Mouse (Mus musculus): ENCODE data around the gene Ofd1. TPM values are rescaled to one million over a fixed set of nuclear protein-coding genes. Genes with fewer than 3 reads are reported as not detected.

Ofd1 gene
- polyA plus RNA-seq, 1 experiment from 2014 or later: 1.8 TPM

DNA sequence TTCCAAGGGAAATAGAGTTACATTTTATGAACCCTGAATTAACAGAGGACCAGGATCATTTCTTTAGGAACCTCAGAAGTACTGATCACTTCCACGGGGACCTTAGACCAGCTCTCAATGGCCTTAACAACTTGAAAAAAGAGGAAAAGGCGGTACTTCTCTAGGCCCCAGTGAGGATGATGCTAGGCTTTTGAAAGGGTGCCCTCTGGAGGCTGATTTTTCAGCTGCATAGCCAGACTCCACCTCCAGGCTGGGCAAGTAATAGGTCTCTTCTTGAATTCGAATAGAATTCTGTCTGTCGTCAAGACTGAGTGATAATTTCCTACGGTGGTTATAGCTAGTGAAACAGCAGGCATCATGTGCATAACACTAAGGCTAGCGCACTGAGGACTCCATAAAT is 88.7 kb downstream of the Ofd1 start:
- H3K9me3 ChIP-seq (replicated peaks; ENCODE audit: control insufficient read depth, low read length): no peaks in the 10 kb centered on the region
- no peak for ATAC-seq (ENCODE audit: low read depth)

DNA sequence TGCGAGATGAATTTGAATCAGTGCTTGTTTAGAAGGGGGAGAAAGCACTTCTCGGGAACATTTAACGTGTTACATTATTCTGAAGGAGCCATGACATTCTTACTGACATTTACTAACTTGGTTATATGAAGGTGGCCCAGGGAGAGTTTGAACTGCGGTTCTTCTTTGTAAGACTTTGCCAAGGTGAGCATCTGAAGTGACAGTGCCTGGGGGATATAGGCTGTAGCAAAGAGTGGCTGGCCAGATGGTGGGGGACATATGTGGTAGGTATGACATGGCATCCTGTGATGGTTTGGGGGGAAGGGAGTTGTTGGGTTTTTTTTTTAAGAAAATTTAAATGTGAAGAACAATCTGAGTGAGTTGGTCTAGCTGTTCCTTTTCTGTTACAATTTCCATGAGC is 91.9 kb downstream of the Ofd1 start:
- H3K27ac ChIP-seq (ENCODE audit: low read length): no peak overlapping the region
- H3K4me1 ChIP-seq (ENCODE audit: control insufficient read depth, low read depth, low read length): no peaks in the 10 kb centered on the region
- no peaks in the 10 kb centered on the region for H3K9me3 ChIP-seq (replicated peaks; ENCODE audit: control insufficient read depth, low read length)
- no peak overlapping the region for H3K4me2 ChIP-seq (ENCODE audit: low read depth, low read length)
- no peak overlapping the region for H3K9ac ChIP-seq (ENCODE audit: low read depth, low read length)
- ATAC-seq (ENCODE audit: low read depth): no peak
- no peak overlapping the region for H3K4me3 ChIP-seq (ENCODE audit: low read depth, low read length)
- 70% methylated on average over 4 of the region's 4 CpGs for WGBS (ENCODE audit: insufficient replicate concordance)
- H3K36me3 ChIP-seq (ENCODE audit: control insufficient read depth, insufficient read depth): no peaks in the 10 kb centered on the region
- no peaks in the 10 kb centered on the region; the same call in 1 of the 2 replicates for H3K27me3 ChIP-seq (ENCODE audit: control insufficient read depth, insufficient read depth, low read depth, low read length)

More for the DNA sequence above, 88.7 kb downstream of the Ofd1 start:
- H3K4me1 ChIP-seq (ENCODE audit: control insufficient read depth, low read depth, low read length): no peaks in the 10 kb centered on the region
- no peak overlapping the region for H3K4me2 ChIP-seq (ENCODE audit: low read depth, low read length)
- H3K4me3 ChIP-seq (ENCODE audit: low read depth, low read length): no peak overlapping the region
- H3K9ac ChIP-seq (ENCODE audit: low read depth, low read length): no peak overlapping the region
- H3K27ac ChIP-seq (ENCODE audit: low read length): no peak overlapping the region
- no peaks in the 10 kb centered on the region for H3K36me3 ChIP-seq (ENCODE audit: control insufficient read depth, insufficient read depth)
- WGBS (ENCODE audit: insufficient replicate concordance): 18% methylated on average over 6 of the region's 6 CpGs
- no peaks in the 10 kb centered on the region; the same call in 1 of the 2 replicates for H3K27me3 ChIP-seq (ENCODE audit: control insufficient read depth, insufficient read depth, low read depth, low read length)

- H3K27ac ChIP-seq (ENCODE audit: low read length): no peak overlapping the region
- H3K4me3 ChIP-seq (ENCODE audit: low read depth, low read length): no peak overlapping the region
- no peaks in the 10 kb centered on the region; the same call in 1 of the 2 replicates for H3K27me3 ChIP-seq (ENCODE audit: control insufficient read depth, insufficient read depth, low read depth, low read length)
- WGBS (ENCODE audit: insufficient replicate concordance): 70% methylated on average over 6 of the region's 6 CpGs
- no peaks in the 10 kb centered on the region for H3K36me3 ChIP-seq (ENCODE audit: control insufficient read depth, insufficient read depth)
- no peak overlapping the region for H3K4me2 ChIP-seq (ENCODE audit: low read depth, low read length)
- no peak for ATAC-seq (ENCODE audit: low read depth)
- no peak overlapping the region for H3K9ac ChIP-seq (ENCODE audit: low read depth, low read length)
- no peaks in the 10 kb centered on the region for H3K9me3 ChIP-seq (replicated peaks; ENCODE audit: control insufficient read depth, low read length)
- H3K4me1 ChIP-seq (ENCODE audit: control insufficient read depth, low read depth, low read length): no peaks in the 10 kb centered on the region
Measured at GRCm38 (mm10) chrX:166348086-166348485, 92.4 kb downstream of the Ofd1 start.

DNA sequence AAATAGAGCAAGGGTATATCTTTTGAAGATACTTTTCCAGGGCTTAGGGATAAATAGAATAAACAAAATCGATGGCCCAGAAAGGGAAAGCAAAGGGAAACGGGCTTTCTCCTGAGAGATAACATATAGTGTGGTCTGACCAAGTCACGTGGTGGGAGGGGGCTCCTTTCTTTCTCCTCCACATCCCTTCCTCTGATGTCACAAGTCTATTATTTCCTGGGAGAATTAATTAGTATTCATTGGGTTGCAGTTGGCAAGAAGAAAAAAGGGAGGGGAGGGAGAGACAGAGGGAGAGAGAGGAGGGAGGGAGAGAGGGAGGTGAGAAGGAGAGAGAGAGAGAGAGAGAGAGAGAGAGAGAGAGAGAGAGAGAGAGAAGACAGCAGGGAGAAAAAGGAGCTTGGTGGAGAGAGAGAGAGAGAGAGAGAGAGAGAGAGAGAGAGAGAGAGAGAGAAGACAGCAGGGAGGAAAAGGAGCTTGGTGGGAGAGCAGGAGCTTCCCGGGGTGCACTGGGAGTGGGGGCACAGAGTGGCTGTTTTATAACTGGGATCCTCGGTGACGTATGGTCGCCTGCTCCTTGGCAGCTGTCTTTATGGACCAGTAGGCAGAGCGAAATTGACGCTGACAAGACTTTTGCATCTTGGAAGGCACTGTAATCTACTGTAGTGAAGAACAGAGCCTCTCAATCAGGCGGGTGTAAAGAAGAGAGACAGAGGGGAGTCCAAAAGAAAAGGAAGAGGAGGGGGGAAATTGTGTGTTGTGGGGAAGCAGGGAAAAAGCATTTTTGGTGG is 96.1 kb downstream of the Ofd1 start:
- WGBS (ENCODE audit: insufficient replicate concordance): 37% methylated on average over 10 of the region's 10 CpGs
- no peak for ATAC-seq (ENCODE audit: low read depth)
- Histone ChIP-seq H3K27ac (ENCODE audit: low read length) (no peak overlapping the region), H3K9me3 (replicated peaks; ENCODE audit: control insufficient read depth, low read length) (no peaks in the 10 kb centered on the region), H3K36me3 (ENCODE audit: control insufficient read depth, insufficient read depth) (no peaks in the 10 kb centered on the region), H3K27me3 (ENCODE audit: control insufficient read depth, insufficient read depth, low read depth, low read length) (no peaks in the 10 kb centered on the region), H3K4me2 (ENCODE audit: low read depth, low read length) (no peak overlapping the region), H3K4me1 (ENCODE audit: control insufficient read depth, low read depth, low read length) (no peaks in the 10 kb centered on the region), H3K9ac (ENCODE audit: low read depth, low read length) (no peak overlapping the region), H3K4me3 (ENCODE audit: low read depth, low read length) (no peak overlapping the region)

DNA sequence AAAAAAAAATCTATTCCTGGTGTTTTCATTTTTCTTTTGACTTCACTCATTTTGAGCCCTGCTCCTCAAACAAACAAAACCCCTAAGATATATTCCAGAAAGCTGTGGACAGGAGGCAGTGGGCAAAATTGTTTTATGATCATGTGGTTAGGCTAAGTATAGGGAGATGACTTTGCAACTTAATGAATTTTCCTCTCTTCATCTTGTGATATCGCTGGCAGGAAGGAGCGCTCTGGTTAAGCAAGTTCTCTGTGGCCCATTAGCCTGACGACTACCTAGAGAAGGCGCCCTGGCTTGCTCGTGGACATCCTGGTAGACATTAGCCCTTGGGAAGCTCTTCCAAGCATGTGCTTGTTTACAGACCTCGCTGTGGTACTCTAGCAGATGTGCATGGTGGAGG is 98.7 kb downstream of the Ofd1 start:
- no peak for ATAC-seq (ENCODE audit: low read depth)
- Histone ChIP-seq H3K4me1 (ENCODE audit: control insufficient read depth, low read depth, low read length) (no peaks in the 10 kb centered on the region), H3K4me3 (ENCODE audit: low read depth, low read length) (no peak overlapping the region), H3K27ac (ENCODE audit: low read length) (no peak overlapping the region), H3K9ac (ENCODE audit: low read depth, low read length) (no peak overlapping the region), H3K9me3 (replicated peaks; ENCODE audit: control insufficient read depth, low read length) (no peaks in the 10 kb centered on the region), H3K36me3 (ENCODE audit: control insufficient read depth, insufficient read depth) (no peaks in the 10 kb centered on the region), H3K4me2 (ENCODE audit: low read depth, low read length) (no peak overlapping the region), H3K27me3 (ENCODE audit: control insufficient read depth, insufficient read depth, low read depth, low read length) (no peaks in the 10 kb centered on the region)
- 48% methylated on average over 6 of the region's 6 CpGs for WGBS (ENCODE audit: insufficient replicate concordance)

Other genes with a start within 250 kb of the Ofd1 start
- 2.1 and 2.2 TPM in 2 replicates for gene Gpm6b, start 201.8 kb downstream of the Ofd1 start, polyA plus RNA-seq (2015; fragmentation: Nextera tagmentation; extraction: Ambion mirVana)
- 9.9 and 10.2 TPM in 2 replicates for gene Trappc2, start 130 bp downstream of the Ofd1 start, polyA plus RNA-seq (2015; fragmentation: Nextera tagmentation; extraction: Ambion mirVana)
- gene Rab9, start 39.2 kb upstream of the Ofd1 start, polyA plus RNA-seq (2015; fragmentation: Nextera tagmentation; extraction: Ambion mirVana): 22.3 and 22.7 TPM in 2 replicates
- gene Tceanc, start 77.9 kb upstream of the Ofd1 start, polyA plus RNA-seq (2015; fragmentation: Nextera tagmentation; extraction: Ambion mirVana): 3.2 and 3.4 TPM in 2 replicates
- gene Egfl6, start 145.0 kb upstream of the Ofd1 start, polyA plus RNA-seq (2015; fragmentation: Nextera tagmentation; extraction: Ambion mirVana): 0.61 and 0.67 TPM in 2 replicates